Mouse (Mus musculus): ENCODE measurements around the gene Ska2.

Gene Ska2

GRCm38 (mm10) chr11:87108755-87109518 lies at the start of gene Ska2:
Gene Ska2, plus strand, starts transcription at chr11:87109234.
- peak; percentile 98 to 99 for DNase-seq

- no peak for DNase-seq
These were observed 48.6 kb upstream of the Ska2 start for GRCm38 (mm10) chr11:87060410-87060809.

GRCm38 (mm10) chr11:87062087-87062486 lies 46.9 kb upstream of the Ska2 start:
- DNase-seq, result no peak

- DNase-seq, result peak; percentile 62 to 73
These were observed 35.6 kb upstream of the Ska2 start for GRCm38 (mm10) chr11:87073343-87073865.

- peak; percentile 79 to 89 for DNase-seq
These were observed 35.1 kb upstream of the Ska2 start, which contains the start of gene Gdpd1 for GRCm38 (mm10) chr11:87073866-87074440. Gene Gdpd1, minus strand, starts transcription at chr11:87074062.

- no peak for DNase-seq
These were observed 25.3 kb upstream of the Ska2 start for GRCm38 (mm10) chr11:87083712-87084111.

GRCm38 (mm10) chr11:87085461-87085860 lies 23.6 kb upstream of the Ska2 start:
- no peak for DNase-seq

- DNase-seq, result peak; percentile 85 to 91
These were observed 22.6 kb upstream of the Ska2 start, which contains the start of gene Smg8 for GRCm38 (mm10) chr11:87086290-87086984. Gene Smg8, minus strand, starts transcription at chr11:87086774.

- no peak for DNase-seq
These were observed 21.9 kb upstream of the Ska2 start for GRCm38 (mm10) chr11:87087142-87087541.

- DNase-seq, result no peak
These were observed 652 bp upstream of the Ska2 start, which contains the start of gene Prr11 for GRCm38 (mm10) chr11:87108409-87108754. Gene Prr11, minus strand, starts transcription at chr11:87108708.

GRCm38 (mm10) chr11:87109519-87110171 lies 611 bp downstream of the Ska2 start:
- DNase-seq, result peak; percentile 10 to 42

GRCm38 (mm10) chr11:87110172-87110909 lies 1.3 kb downstream of the Ska2 start:
- DNase-seq, result no peak

GRCm38 (mm10) chr11:87121864-87122263 lies 12.8 kb downstream of the Ska2 start:
- DNase-seq, result no peak

- DNase-seq, result no peak
These were observed 16.5 kb downstream of the Ska2 start for GRCm38 (mm10) chr11:87125562-87125961.

- DNase-seq, result no peak
These were observed 17.3 kb downstream of the Ska2 start for GRCm38 (mm10) chr11:87126281-87126823.

GRCm38 (mm10) chr11:87126824-87127816 lies 18.1 kb downstream of the Ska2 start, which contains the start of gene Trim37:
Gene Trim37, plus strand, starts transcription at chr11:87127077.
- peak; percentile 83 to 94 for DNase-seq

- DNase-seq, result no peak
These were observed 27.2 kb downstream of the Ska2 start for GRCm38 (mm10) chr11:87136233-87136632.

- DNase-seq, result no peak
These were observed 49.0 kb downstream of the Ska2 start for GRCm38 (mm10) chr11:87158012-87158411.

- no peak for DNase-seq
These were observed 53.7 kb downstream of the Ska2 start for GRCm38 (mm10) chr11:87162687-87163086.

GRCm38 (mm10) chr11:87163751-87164150 lies 54.7 kb downstream of the Ska2 start:
- DNase-seq, result no peak
